Mouse (Mus musculus) naive thymus-derived CD4-positive, alpha-beta T cell, adult 5 months (primary cell): ENCODE data around the gene Krt6b. TPM values are rescaled to one million over a fixed set of nuclear protein-coding genes. Genes with fewer than 3 reads are reported as not detected.

ENCODE experiments used
- polyA plus RNA-seq: library from polyadenylated mRNA; unstranded; fragments of 100-300 nt; shearing (Covaris generic); gene quantifications from one replicate; pipeline ENCODE4 v1.2.1, GENCODE M21; 2017

Gene Krt6b
- polyA plus RNA-seq = not detected

GRCm38 (mm10) chr15:101680187-101680586, at the start of gene Krt6b:
Gene Krt6b, minus strand, starts transcription at chr15:101680287.

DNA sequence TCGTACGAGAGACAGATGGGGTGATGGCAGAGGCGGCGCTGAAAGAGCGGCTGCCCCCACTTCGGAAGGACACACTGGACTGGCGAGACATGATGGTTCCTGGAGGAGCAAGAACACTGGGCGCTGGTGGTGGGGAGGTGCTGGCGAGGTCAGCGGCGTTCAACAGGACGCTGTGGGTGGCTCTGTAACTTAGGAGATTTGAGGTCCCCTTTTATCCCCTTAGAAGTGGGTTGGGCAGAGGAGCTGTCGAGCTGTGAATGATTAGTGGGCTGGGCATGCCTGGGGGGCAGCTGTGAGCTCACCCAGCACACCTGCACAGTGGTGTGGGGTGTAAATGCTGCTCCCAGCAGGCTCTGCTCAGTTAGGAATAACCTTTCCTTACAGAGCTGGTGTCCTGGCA, 32.6 kb upstream of the Krt6b start, which contains the start of gene Krt5:
TSS of gene Krt5 (minus strand) at position 179 of the 400 bp plus-strand sequence.

GRCm38 (mm10) chr15:101694207-101694606, 14.1 kb upstream of the Krt6b start, which contains the start of gene Krt6a:
Gene Krt6a, minus strand, starts transcription at chr15:101694307.

DNA sequence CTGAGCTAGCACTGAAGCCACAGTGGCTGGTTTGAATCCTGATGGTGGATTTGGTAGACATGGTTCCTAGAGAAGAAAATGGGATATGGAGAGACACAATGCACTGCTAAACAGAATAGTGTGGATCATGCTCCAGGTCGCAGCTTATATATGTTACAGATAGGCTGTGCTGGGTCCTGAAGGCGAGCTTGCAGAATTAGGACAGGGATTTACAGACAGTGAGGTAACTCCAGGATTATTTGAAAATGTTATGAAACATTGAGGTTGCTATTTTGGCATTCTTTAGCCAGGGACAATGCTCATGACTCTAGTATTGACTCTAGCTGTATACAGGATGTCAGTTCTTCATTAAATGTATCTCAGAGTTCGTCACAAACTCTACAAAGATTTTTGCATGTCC, 32.8 kb downstream of the Krt6b start, which contains the start of gene Gm5478:
TSS of gene Gm5478 (minus strand) at position 101 of the 400 bp plus-strand sequence.

GRCm38 (mm10) chr15:101627884-101628283, 52.2 kb downstream of the Krt6b start, which contains the start of gene Gm5414:
Gene Gm5414, minus strand, starts transcription at chr15:101628188.

Other genes with a start within 250 kb of the Krt6b start
- not detected for gene Krt87, start 241.5 kb downstream of the Krt6b start, polyA plus RNA-seq
- gene Krt88, start 232.5 kb downstream of the Krt6b start, polyA plus RNA-seq = not detected
- not detected for gene Krt81, start 216.5 kb downstream of the Krt6b start, polyA plus RNA-seq
- gene Krt86, start 206.8 kb downstream of the Krt6b start, polyA plus RNA-seq = not detected
- gene Krt83, start 188.8 kb downstream of the Krt6b start, polyA plus RNA-seq = not detected
- gene Gm49425, start 163.0 kb downstream of the Krt6b start, polyA plus RNA-seq = not detected
- gene Krt84, start 147.5 kb downstream of the Krt6b start, polyA plus RNA-seq = not detected
- gene Krt82, start 129.6 kb downstream of the Krt6b start, polyA plus RNA-seq = not detected
- not detected for gene Krt90, start 117.3 kb downstream of the Krt6b start, polyA plus RNA-seq
- gene Krt75, start 106.4 kb downstream of the Krt6b start, polyA plus RNA-seq = 0.10 TPM
- gene Gm5414, start 52.1 kb downstream of the Krt6b start, polyA plus RNA-seq = not detected
- gene Gm5478, start 32.9 kb downstream of the Krt6b start, polyA plus RNA-seq = not detected
- gene Krt6a, start 14.0 kb upstream of the Krt6b start, polyA plus RNA-seq = not detected
- gene Krt5, start 32.6 kb upstream of the Krt6b start, polyA plus RNA-seq = not detected
- not detected for gene Krt71, start 62.8 kb upstream of the Krt6b start, polyA plus RNA-seq
- gene Krt72, start 106.2 kb upstream of the Krt6b start, polyA plus RNA-seq = not detected
- gene Krt73, start 122.1 kb upstream of the Krt6b start, polyA plus RNA-seq = not detected
- not detected for gene Krt2, start 137.9 kb upstream of the Krt6b start, polyA plus RNA-seq
- not detected for gene Krt1, start 170.5 kb upstream of the Krt6b start, polyA plus RNA-seq
- gene Krt77, start 189.4 kb upstream of the Krt6b start, polyA plus RNA-seq = not detected
- gene Krt76, start 212.6 kb upstream of the Krt6b start, polyA plus RNA-seq = not detected
- gene Krt4, start 244.4 kb upstream of the Krt6b start, polyA plus RNA-seq = 0.16 TPM